Mouse (Mus musculus) large intestine, adult 2 months (tissue): ENCODE results near the gene Thop1. TPM values are rescaled to one million over a fixed set of nuclear protein-coding genes. Genes with fewer than 3 reads are reported as not detected.
"Not testable (repeated sequence)": the region's sequence is repeated elsewhere in the genome, so short reads cannot be mapped to it uniquely, and the experiment has no call there.

Experiments
- DNase-seq: peaks from one replicate; pipeline ENCODE4 v3.0.0-alpha.2; 2012; ENCODE audit warnings: low read depth, low spot score
- WGBS: fragments of 180-500 bp; shearing (Covaris S2); methylation state at CpG from one replicate; pipeline ENCODE4 v1.1.7; 2018; 5-methylcytosine and 5-hydroxymethylcytosine counted together
- polyA plus RNA-seq: library from polyadenylated mRNA; depleted of rRNA; stranded (reverse); fragments of >200 nt; gene quantifications from 2 replicates; pipeline ENCODE4 v1.2.3, GENCODE M21; 2012

Gene Thop1
- polyA plus RNA-seq, 1 experiment = 31.5 TPM

DNA sequence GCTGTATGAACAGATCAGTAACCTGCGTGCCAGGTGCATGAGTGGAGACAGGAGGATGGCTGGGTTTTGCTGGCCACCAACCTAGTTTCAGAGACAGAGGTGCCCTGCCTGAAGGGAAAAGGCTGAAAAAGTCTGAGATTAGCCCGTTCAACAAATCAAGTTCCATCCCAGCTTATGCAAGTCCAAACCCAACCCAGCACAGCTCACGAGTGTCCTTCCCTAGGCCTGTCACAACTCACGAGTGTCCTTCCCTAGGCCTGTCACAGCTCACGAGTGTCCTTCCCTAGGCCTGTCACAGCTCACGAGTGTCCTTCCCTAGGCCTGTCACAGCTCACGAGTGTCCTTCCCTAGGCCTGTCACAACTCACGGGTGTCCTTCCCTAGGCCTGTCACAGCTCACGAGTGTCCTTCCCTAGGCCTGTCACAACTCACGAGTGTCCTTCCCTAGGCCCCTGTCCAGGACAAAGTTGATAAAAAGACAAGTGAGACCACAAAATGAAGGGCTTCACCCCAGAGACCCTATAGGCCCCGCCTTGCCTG lies 14.0 kb upstream of the Thop1 start:
- not testable (repeated sequence) for DNase-seq
- 73% methylated on average over 11 of the region's 11 CpGs for WGBS

DNA sequence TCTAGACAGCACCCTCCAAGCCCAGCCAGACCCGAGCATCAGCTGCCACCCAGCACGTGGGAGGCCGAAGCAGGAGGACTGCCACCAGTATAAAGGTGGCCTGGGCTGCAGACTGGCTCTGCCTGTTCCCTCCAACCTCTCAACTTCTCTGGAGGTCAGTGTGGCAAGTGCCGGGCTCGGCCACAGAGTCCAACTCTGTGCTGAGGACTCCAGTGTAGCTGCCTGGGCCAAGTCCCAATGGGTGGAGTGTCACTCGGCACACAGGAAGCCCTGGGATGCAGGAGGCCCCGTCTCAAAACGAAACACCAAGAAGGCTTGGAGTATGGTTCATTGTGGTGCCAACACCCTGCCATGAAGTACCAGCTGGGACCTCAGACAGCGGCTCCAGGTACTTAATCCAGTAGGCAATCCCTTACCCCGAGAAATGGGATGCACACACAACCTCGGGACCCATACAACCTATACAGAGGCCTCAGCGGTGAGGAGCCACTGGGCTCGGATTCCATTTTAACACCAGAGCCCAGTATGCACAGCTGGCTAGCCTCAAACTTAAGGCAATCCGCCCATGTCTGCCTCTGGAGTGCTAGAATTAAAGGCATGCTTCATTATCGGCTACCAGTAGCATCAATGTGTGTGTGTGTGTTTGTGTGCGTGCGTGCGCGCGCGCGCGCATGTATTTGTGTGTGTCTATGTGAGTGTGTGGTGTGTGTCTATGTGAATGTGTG lies 12.3 kb upstream of the Thop1 start:
- WGBS = 77% methylated on average over 23 of the region's 23 CpGs

DNA sequence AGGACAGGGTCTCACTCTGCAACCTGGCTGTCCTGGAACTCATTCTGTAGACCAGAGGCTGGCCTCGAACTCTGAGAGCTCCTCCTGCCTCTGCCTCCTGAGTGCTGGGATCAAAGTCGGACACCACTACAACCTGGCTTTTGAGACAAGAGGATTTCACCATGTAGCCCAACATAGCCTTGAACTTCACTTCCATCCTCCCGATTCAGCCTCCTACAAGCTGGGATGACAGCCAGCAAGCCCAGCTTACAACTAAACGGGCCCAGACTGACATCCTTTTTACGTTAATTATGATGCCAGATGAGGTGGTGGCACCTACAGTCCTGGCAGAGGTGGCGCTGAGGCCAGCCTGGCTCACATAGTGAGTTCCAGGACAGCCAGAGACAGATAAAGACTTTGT lies 10.9 kb upstream of the Thop1 start:
- DNase-seq = no peak
- WGBS = 47% methylated on average over 6 of the region's 6 CpGs

More for the DNA sequence above, 12.3 kb upstream of the Thop1 start:
- no peak for DNase-seq

DNA sequence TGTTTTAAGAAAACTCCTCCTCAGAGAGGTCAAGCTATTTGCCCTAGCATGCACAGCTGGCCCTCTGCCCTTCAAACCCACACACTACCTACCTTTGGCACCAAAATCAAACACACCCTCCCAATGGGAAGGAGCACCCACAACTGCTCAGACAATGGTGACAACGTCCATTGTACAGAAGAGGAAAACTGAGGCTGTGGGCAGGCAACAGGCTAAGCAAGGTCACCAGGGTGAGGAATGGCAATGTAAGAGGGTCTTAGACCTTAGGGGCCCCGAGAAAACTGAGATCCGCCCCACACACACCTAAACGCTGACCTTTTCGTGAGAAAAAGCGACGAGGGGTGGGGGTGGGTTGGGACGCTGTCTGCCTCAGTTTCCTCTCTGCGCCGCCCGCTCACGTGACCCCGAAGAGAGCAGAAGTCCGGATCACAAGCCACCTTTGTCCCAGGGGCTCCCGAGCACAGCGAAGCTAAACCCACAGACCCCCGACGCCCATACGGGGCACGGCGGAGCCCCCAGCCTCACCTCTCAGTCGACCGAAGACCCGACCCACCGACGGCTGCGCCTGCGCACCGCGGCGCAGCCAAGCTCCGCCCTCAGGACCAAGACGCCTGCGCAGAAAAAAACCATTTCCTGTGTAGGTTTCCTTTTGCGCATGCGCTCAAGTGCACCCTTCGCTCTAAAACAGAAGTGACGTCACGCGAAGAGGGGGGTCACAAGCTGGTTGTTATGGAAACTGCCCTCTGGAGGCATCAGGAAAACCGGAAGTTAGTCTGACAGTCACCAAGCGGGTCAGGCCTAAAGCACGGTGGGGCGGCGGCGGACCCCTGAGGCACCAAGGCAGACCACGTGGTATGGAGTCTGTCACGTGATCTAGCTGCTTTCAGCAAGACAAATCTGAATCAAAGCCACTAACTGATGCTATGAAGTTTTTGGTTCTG lies 10.0 kb upstream of the Thop1 start, which contains the start of gene Sgta:
Sgta (minus strand) TSS at position 579 of the 941 bp plus-strand sequence.
- under 1% methylated on average over 48 of the region's 48 CpGs for WGBS
- peak; percentile 99 for DNase-seq

DNA sequence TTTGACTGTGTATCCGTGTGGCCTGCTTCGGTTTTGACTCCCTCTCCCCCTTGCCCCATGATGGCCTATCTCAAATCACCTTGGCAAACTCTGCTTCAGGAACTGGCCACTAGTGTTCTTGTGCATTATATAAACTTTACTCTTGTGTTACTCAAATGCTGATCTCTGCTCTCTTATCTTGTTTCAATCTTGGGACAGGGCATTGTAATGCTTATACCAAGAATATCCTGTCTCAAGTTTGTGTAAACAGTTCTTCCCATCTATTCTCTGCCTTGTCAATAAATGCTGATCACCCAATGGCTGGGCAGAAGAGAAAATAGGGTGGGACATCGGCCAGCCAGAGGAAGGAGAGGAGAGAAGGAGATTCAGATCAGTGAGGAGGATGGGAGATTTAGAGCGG lies 7.1 kb upstream of the Thop1 start:
- 61% methylated on average over 4 of the region's 4 CpGs for WGBS
- no peak for DNase-seq

DNA sequence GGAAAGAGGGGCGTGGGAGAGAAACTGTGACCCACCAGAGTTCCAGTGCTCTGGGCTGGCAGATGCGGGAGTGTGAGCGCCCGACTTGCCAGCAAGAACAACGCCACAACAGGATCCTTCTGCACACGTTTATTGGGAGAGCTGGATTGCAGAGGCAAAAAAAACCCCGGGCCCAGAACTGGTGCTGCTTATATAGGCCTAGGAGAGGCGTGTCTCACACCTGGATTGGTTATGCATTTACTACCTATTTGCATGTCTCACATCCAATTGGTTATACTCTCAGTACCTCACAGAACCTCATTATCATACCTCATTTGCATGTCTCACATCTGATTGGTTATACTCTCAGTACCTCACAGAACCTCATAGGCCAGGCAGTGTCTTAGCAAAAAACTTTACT lies 5.3 kb upstream of the Thop1 start:
- DNase-seq = not testable (repeated sequence)
- 79% methylated on average over 8 of the region's 8 CpGs for WGBS

DNA sequence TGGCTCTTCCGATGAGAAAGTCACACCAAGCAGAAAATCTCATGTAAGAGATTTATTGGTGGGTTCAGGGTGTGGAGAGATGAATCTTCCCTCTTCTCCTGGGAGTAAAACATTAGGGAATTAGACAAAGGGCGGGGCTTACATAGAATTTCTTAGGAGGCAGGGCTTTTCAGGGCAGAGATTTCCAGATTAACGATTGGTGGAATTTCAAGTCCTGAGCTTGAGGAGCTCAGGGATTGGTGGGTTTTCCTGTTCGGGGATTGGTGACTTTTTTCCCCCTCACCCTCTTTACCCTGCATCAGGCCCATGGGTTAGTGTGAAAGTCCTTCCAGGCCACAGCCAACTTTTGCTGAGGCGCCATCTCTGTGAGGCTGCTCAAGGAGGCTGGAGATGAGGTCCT lies 1.1 kb upstream of the Thop1 start:
- 76% methylated on average over 5 of the region's 5 CpGs for WGBS
- no peak for DNase-seq

DNA sequence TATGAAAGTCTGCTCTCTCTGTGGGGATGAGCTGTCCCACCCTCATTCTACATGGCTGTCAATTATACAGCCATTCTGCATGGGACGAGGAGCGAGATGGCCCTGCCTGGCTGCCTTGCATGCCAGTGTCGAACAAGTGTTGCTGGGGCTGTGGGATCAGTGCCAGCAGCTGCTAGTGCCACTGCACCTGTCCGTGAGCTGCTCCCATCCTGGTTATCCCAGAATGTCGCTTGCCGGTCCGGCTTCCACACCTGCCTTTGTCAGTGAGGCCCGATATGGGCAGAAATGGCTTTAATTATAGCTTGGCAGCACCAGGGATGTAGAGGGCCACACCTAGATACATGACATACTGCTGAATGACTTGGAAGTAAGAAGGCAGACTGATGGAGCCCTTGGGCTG lies 2.5 kb downstream of the Thop1 start:
- no peak for DNase-seq
- 46% methylated on average over 8 of the region's 8 CpGs for WGBS

DNA sequence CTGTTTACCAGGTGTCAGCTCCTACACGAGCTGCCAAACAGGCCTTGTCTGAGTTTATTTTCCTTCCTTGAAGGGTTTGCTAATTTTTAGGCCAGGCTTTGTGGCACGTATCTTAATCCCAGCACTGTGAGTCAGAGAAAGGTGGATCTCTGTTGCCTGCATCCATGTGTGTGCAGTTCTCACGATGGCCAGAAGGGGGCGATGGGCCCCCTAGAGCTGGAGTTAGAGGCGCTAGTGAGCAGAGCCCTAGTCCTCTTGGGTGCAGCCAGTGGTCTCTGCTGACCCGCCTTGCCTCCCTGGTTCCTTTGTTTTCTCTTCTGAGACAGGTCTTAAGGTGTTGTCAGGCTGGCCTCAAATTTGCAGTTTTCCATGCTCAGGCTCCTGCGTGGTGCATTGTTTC lies 3.6 kb downstream of the Thop1 start:
- WGBS = 67% methylated on average over 7 of the region's 7 CpGs
- DNase-seq = no peak

DNA sequence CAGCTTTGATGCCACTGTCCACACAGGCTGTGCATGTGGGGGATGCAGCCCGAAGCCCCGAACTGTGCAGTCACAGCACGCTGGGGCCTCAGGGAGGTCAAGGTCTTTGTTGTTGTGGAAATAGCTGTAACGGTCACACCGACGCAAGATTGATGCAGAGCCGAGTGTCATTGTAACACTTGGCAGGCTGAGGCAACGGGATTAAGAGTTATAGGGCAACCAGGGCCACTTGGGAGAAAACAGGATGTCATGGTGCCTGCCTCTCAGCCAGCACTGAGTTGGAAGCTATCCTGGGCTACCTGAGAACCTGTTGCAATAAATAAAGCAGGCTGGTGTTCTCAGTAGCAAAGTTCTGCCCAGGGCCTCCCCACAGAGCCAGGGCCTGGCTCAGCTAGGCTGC lies 5.9 kb downstream of the Thop1 start:
- WGBS = 84% methylated on average over 8 of the region's 8 CpGs
- no peak for DNase-seq

DNA sequence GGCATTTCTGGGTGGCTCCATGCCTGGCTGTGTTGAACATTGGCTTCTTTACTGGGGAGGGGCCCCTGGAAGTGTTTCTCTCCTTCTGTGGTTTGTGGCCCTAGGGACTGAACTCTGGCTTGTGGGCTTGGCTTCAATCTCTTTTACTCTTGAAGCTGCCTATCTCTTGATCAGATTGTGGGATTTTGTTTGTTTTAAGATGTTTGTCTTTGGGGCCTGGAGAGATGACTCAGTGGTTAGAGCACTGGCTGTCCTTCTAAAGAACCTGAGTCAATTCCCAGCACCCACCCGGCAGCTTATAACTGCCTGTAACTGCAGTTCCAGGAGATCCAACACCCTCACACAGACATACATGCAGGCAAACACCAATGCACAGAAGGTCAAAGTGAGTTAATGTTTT lies 6.5 kb downstream of the Thop1 start:
- WGBS = 34% methylated on average over 1 of the region's 1 CpGs
- no peak for DNase-seq

DNA sequence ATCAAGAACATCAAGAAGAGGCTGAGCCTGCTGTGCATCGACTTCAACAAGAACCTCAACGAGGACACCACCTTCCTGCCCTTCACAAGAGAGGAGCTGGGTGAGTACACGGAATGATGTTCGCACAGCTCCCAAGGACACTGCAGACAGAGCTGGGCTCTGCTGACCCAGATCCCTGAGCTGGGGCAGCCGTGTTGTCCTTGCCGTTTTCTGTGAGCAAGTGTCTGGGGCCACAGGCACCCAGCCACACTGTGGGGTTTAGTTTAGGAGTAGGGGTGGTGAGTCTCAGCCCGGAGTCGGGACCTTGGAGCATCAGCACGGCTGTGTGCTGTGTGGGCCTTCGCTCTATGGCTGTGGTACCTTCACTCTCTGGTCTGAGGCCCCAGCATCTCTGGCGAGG lies 8.1 kb downstream of the Thop1 start:
- WGBS = 91% methylated on average over 11 of the region's 11 CpGs

DNA sequence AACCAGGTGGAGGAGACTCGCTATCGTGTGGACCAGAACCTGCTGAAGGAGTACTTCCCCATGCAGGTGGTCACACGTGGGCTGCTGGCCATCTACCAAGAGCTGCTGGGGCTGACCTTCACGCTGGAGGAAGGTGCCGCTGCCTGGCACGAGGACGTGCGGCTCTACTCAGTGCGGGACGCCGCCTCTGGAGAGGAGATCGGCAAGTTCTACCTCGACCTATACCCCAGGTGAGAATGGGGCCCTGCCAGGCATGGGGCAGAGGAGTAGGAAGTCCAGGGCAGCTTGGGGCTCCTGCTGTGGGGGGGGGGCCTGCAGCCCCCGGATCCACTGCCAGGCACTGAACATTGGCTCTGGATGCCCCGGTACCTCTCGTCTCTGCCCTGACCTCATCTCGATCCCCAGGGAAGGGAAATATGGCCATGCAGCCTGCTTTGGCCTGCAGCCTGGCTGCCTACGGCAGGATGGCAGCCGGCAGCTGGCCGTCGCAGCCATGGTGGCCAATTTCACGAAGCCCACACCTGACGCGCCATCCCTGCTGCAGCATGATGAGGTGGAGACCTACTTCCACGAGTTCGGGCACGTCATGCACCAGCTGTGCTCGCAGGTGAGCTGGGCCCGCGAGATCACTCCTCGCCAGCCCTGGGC lies 10.3 kb downstream of the Thop1 start:
- WGBS = 89% methylated on average over 31 of the region's 31 CpGs

More for the DNA sequence above, 8.1 kb downstream of the Thop1 start:
- no peak for DNase-seq

DNA sequence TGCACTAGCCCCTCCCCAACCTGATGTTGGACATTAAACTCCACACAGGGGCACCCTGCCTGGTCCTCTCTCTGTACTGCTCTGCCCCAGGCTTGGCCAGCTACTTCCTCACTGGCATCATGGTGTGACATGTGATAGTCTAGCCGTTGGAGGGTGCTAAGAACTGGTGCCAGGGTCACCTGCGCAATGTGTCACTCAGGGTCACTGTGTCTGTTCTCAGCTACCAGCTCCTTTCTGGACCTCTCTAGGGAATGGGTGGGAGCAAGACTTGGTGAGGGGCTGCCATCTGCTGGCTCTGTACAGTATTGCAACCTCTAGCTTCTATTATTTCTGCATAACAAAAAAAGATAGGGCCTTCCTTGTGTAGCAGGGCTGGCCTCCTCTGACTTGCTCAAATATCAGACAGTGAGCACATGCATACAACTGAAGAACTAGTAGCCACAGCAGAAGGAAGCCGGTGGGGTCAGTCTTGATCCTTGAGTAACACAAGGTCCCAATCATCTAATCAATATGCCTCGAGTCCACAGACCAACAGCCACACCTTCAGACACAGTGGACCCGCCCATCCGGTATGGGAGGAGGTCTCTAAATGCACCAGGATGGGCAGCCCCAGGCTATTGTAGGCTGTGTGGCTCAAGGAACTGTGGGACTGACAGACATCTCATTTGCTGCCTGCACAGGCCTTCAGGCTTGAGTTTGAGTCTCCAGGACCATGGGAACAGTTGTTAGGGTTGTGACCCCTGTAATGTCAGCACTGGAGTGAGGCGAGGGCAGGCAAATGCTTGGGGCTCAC lies 12.5 kb downstream of the Thop1 start:
- WGBS = 63% methylated on average over 7 of the region's 7 CpGs
- no peak for DNase-seq

More for the DNA sequence above, 10.3 kb downstream of the Thop1 start:
- DNase-seq = no peak

DNA sequence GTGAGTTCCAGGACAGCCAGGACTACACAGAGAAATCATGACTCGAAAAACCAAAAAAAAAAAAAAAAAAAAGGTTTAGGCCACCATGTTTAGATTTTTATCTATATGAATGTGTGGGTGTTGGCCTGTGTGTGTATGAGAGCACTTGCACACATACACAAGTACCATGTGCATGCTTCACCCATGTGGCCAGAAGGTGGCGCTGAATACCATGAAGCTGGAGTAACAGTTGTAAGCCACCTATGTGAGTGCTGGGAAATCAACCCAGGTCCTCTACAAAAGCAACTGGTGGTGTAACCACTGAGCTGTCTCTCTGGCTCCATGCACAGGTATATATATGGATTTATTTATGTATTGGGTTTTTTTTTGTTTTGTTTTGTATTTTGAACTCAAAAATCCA lies 17.2 kb downstream of the Thop1 start:
- 47% methylated on average over 2 of the region's 2 CpGs for WGBS
- DNase-seq = no peak

DNA sequence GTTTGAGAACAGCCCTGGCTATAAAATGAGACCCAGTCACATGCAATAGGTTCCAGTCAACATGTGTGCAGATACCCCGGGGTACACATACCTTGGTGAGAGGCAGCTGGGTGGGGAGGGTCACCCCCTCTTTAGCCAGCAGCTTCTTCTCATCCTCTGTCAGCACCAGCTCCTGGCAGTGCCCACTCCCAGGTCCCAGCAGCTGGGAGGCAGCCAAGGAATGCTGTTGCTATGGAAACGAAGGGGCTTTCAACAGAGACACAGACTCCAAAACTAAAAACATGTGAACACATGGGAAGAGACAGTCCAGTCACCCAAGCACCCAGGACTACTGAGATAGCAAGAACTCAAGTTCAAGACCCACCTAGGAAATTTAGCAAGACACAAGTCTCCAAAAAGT lies 19.4 kb downstream of the Thop1 start:
- DNase-seq = no peak
- 54% methylated on average over 2 of the region's 2 CpGs for WGBS

DNA sequence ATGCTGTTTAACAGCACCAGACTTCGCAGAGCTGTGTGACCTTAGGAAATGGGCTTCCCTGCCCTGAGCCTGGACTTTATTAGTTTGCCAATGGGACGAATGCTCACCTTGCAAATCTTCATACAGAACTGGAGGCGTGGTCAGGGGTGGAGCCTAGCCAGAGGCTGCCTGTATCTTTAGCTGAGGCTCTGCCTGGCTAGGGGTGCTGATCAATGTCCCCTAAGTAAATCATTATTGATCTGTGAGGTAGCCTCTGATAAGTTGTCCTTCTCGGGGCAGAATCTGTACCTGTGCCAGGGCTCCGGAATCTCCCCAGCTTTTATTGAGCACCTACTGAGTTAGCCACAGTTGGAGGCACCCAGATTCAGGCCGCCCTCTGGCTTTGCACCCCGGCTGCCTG lies 20.8 kb downstream of the Thop1 start:
- 53% methylated on average over 7 of the region's 7 CpGs for WGBS
- no peak for DNase-seq

DNA sequence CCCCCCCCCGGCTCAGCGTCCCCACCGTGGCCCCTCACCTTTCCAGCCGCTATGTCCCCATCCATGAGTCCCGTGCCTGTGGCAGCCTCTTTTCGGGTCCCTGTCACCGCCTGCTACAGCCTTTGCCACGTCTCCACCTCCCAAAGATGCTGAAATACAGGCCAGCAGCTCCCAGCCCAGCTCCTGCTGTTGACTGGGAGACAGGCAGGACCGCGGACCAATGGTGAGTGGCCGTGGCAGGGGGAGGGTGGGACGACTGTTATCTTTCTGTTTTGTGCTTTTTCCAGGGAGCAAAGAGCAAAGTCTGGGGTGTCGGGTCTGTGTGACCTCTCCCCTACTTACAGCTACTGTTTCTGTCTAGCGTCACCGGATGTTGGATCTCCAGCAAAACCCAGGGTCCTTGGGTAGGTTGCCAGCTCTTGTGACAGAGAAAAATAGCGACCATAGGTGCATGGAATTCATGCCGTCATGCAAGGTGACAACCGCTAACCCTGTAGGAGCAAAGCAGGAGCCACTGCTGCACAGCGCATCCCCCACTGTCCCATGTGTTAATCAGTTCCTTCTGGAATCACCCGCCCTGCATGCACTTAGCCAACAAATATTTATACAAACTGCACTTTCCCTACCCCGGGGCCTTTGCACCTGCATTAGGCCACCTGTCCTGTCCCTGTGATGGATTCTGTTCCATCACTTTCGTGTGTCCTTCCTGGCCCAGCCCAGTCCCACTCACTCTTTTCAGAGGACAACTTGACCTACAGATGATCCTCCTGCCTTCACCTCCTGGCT lies 22.8 kb downstream of the Thop1 start:
- DNase-seq = peak; percentile 45
- WGBS = 29% methylated on average over 22 of the region's 22 CpGs
